Mouse (Mus musculus): ENCODE measurements around the gene Fam189b. TPM values are rescaled to one million over a fixed set of nuclear protein-coding genes. Genes with fewer than 3 reads are reported as not detected.

The Fam189b gene
- polyA plus RNA-seq, 1 experiment from 2014 or later, result 32.9 TPM

- Histone ChIP-seq H3K9ac (peak within 1 kb of the TSS; percentile 18; the same call in 1 of the 2 replicates), H3K36me3 (replicated peaks; ENCODE audit: control insufficient read depth, insufficient read depth) (peaks cover 10% of the 10 kb centered on the region), H3K27ac (peak within 1 kb of the TSS; percentile 51), H3K9me3 (ENCODE audit: control insufficient read depth, low read length) (no peaks in the 10 kb centered on the region), H3K4me2 (replicated peaks) (peak within 1 kb of the TSS; percentile 56), H3K4me1 (replicated peaks; ENCODE audit: control insufficient read depth, insufficient read depth, low read length) (peaks cover 35% of the 10 kb centered on the region), H3K27me3 (ENCODE audit: control insufficient read depth, insufficient read depth, low read length) (no peaks in the 10 kb centered on the region), H3K4me3 (replicated peaks; ENCODE audit: low read length) (peak within 1 kb of the TSS; percentile 38)
- ATAC-seq (ENCODE audit: low FRiP score), result no peak
- DNase-seq (ENCODE audit: low spot score), result no peak
- 35% methylated on average over 10 of the region's 10 CpGs for WGBS
These were observed 45.9 kb downstream of the Fam189b start, which contains the start of gene Muc1 for GRCm38 (mm10) chr3:89228836-89229235. Gene Muc1, plus strand, starts transcription at chr3:89229057.

DNA sequence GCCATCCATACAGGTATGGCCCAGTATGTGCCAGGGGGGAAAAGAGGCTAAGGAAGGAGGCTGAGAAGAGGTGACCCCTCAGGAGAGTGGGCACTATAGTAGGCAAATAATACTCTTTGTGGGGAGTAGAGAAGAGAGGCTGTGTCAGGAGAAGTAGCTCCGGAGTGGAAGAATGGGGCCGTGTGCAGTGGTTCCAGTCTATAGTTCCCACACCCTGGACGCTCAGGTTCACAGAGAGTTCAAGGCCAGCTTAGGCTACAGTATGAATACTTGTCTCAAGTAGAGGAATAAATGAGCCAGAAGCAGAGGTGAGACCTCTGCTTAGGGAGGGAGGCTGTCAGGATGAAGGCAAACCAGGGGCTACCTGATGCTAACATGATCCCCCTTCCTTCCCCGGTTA, 46.3 kb downstream of the Fam189b start:
- H3K9ac ChIP-seq, result no peak overlapping the region
- H3K4me2 ChIP-seq (replicated peaks), result no peak overlapping the region
- H3K4me1 ChIP-seq (replicated peaks; ENCODE audit: control insufficient read depth, insufficient read depth, low read length), result peaks cover 31% of the 10 kb centered on the region
- H3K36me3 ChIP-seq (replicated peaks; ENCODE audit: control insufficient read depth, insufficient read depth), result peaks cover 14% of the 10 kb centered on the region
- WGBS, result 59% methylated on average over 4 of the region's 4 CpGs
- no peaks in the 10 kb centered on the region for H3K9me3 ChIP-seq (ENCODE audit: control insufficient read depth, low read length)
- H3K27ac ChIP-seq, result no peak overlapping the region
- no peak overlapping the region for H3K4me3 ChIP-seq (replicated peaks; ENCODE audit: low read length)
- no peak for ATAC-seq (ENCODE audit: low FRiP score)
- H3K27me3 ChIP-seq (ENCODE audit: control insufficient read depth, insufficient read depth, low read length), result no peaks in the 10 kb centered on the region
- DNase-seq (ENCODE audit: low spot score), result no peak

GRCm38 (mm10) chr3:89230561-89230960, 47.6 kb downstream of the Fam189b start:
- ATAC-seq (ENCODE audit: low FRiP score) (no peak), DNase-seq (ENCODE audit: low spot score) (no peak)
- H3K9ac ChIP-seq, result no peak overlapping the region
- peaks cover 19% of the 10 kb centered on the region for H3K4me1 ChIP-seq (replicated peaks; ENCODE audit: control insufficient read depth, insufficient read depth, low read length)
- H3K9me3 ChIP-seq (ENCODE audit: control insufficient read depth, low read length), result no peaks in the 10 kb centered on the region
- no peak overlapping the region for H3K4me3 ChIP-seq (replicated peaks; ENCODE audit: low read length)
- WGBS, result 92% methylated on average over 2 of the region's 2 CpGs
- no peak overlapping the region for H3K27ac ChIP-seq
- peaks cover 27% of the 10 kb centered on the region for H3K36me3 ChIP-seq (replicated peaks; ENCODE audit: control insufficient read depth, insufficient read depth)
- H3K27me3 ChIP-seq (ENCODE audit: control insufficient read depth, insufficient read depth, low read length), result no peaks in the 10 kb centered on the region
- H3K4me2 ChIP-seq (replicated peaks), result no peak overlapping the region

DNA sequence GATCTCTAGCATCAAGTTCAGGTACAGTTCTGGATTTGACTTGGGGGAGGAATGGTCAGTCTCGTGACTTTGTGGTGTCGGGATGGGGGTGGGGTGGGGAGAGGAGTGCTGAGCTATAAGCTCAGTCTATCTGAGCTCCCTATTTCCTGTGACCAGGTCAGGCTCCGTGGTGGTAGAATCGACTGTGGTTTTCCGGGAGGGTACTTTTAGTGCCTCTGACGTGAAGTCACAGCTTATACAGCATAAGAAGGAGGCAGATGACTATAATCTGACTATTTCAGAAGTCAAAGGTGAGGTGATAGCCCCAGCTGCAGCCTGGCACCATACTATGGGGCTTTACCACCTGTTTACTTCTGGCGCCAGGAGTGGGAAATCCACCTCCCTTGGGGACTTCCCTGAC, 48.4 kb downstream of the Fam189b start:
- H3K4me2 ChIP-seq (replicated peaks), result no peak overlapping the region
- ATAC-seq (ENCODE audit: low FRiP score) (no peak), DNase-seq (ENCODE audit: low spot score) (no peak)
- H3K9me3 ChIP-seq (ENCODE audit: control insufficient read depth, low read length), result no peaks in the 10 kb centered on the region
- no peak overlapping the region for H3K27ac ChIP-seq
- no peak overlapping the region for H3K4me3 ChIP-seq (replicated peaks; ENCODE audit: low read length)
- no peak overlapping the region for H3K9ac ChIP-seq
- H3K36me3 ChIP-seq (replicated peaks; ENCODE audit: control insufficient read depth, insufficient read depth), result peaks cover 35% of the 10 kb centered on the region
- peaks cover 15% of the 10 kb centered on the region for H3K4me1 ChIP-seq (replicated peaks; ENCODE audit: control insufficient read depth, insufficient read depth, low read length)
- H3K27me3 ChIP-seq (ENCODE audit: control insufficient read depth, insufficient read depth, low read length), result no peaks in the 10 kb centered on the region
- 83% methylated on average over 7 of the region's 7 CpGs for WGBS

DNA sequence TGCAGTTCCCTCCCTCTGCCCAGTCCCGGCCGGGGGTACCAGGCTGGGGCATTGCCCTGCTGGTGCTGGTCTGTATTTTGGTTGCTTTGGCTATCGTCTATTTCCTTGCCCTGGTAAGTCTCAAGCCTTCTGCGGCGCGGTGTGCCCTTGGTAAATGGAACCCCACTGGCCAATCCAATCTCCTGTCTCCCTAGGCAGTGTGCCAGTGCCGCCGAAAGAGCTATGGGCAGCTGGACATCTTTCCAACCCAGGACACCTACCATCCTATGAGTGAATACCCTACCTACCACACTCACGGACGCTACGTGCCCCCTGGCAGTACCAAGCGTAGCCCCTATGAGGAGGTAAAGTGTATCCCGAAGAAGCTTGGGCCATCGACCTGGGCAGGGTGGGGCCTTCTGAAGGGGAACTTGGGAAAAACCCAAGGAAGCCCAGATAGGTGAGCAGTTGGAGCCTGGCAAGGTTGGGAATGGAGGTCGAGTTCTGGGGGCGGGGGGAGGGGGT, 48.9 kb downstream of the Fam189b start:
- Histone ChIP-seq H3K4me1 (replicated peaks; ENCODE audit: control insufficient read depth, insufficient read depth, low read length) (peaks cover 10% of the 10 kb centered on the region), H3K27me3 (ENCODE audit: control insufficient read depth, insufficient read depth, low read length) (no peaks in the 10 kb centered on the region), H3K4me2 (replicated peaks) (no peak overlapping the region), H3K27ac (no peak overlapping the region), H3K4me3 (replicated peaks; ENCODE audit: low read length) (no peak overlapping the region), H3K9me3 (ENCODE audit: control insufficient read depth, low read length) (no peaks in the 10 kb centered on the region), H3K36me3 (replicated peaks; ENCODE audit: control insufficient read depth, insufficient read depth) (peaks cover 40% of the 10 kb centered on the region), H3K9ac (no peak overlapping the region)
- DNase-seq (ENCODE audit: low spot score), result no peak
- 70% methylated on average over 16 of the region's 16 CpGs for WGBS
- no peak for ATAC-seq (ENCODE audit: low FRiP score)

DNA sequence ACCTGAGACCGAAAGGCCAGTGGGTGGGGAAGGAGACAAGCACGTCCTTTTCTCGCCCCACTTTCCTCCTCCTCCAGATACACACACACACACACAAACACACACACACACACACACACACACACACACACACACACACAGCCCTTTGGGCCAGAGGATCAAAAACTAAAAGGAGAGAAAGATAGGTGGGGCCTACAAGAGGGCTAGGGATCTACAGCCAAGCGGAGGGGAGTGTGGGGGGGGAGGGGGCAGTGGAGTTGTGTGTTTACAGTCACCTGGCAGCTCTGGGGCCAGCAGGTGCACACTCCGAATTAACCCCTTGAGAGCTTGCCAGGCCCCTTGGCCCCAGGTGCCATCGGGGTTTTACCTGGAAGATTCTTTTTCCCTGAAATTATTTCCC, 49.7 kb downstream of the Fam189b start:
- no peaks in the 10 kb centered on the region for H3K9me3 ChIP-seq (ENCODE audit: control insufficient read depth, low read length)
- H3K9ac ChIP-seq, result no peak overlapping the region
- H3K27me3 ChIP-seq (ENCODE audit: control insufficient read depth, insufficient read depth, low read length), result no peaks in the 10 kb centered on the region
- peaks cover 48% of the 10 kb centered on the region for H3K36me3 ChIP-seq (replicated peaks; ENCODE audit: control insufficient read depth, insufficient read depth)
- DNase-seq (ENCODE audit: low spot score), result no peak
- WGBS, result 77% methylated on average over 6 of the region's 6 CpGs
- no peak overlapping the region for H3K4me2 ChIP-seq (replicated peaks)
- peaks cover 5% of the 10 kb centered on the region for H3K4me1 ChIP-seq (replicated peaks; ENCODE audit: control insufficient read depth, insufficient read depth, low read length)
- no peak for ATAC-seq (ENCODE audit: low FRiP score)
- no peak overlapping the region for H3K4me3 ChIP-seq (replicated peaks; ENCODE audit: low read length)
- H3K27ac ChIP-seq, result no peak overlapping the region

- Histone ChIP-seq H3K27me3 (ENCODE audit: control insufficient read depth, insufficient read depth, low read length) (no peaks in the 10 kb centered on the region), H3K9me3 (ENCODE audit: control insufficient read depth, low read length) (no peaks in the 10 kb centered on the region), H3K27ac (no peak overlapping the region), H3K4me1 (replicated peaks; ENCODE audit: control insufficient read depth, insufficient read depth, low read length) (no peaks in the 10 kb centered on the region), H3K4me3 (replicated peaks; ENCODE audit: low read length) (no peak overlapping the region), H3K9ac (no peak overlapping the region), H3K36me3 (replicated peaks; ENCODE audit: control insufficient read depth, insufficient read depth) (peaks cover 58% of the 10 kb centered on the region), H3K4me2 (replicated peaks) (no peak overlapping the region)
- DNase-seq (ENCODE audit: low spot score), result no peak
- ATAC-seq (ENCODE audit: low FRiP score), result no peak
- 85% methylated on average over 13 of the region's 14 CpGs for WGBS
These were observed 50.7 kb downstream of the Fam189b start for GRCm38 (mm10) chr3:89233562-89234110.

DNA sequence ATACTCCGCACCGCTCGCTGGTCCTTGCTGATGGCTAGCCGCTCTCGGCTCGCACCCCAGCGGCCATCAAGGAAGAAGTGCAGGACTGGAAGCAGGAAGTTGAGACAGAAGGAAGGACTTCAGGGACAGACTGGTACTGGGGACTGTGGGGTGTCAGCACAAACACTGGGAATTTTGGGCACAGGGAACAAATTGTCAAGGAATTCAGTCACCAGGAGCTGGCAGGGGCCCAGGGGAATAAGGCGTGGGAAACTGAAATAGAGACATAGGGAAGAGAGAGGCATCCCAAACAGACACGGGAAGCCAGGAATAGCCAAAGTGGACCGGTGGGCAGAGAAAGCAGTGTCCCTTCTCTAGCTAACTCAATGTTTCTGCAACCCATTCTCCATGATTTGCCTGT, 53.6 kb downstream of the Fam189b start:
- no peak overlapping the region for H3K4me2 ChIP-seq (replicated peaks)
- no peaks in the 10 kb centered on the region for H3K27me3 ChIP-seq (ENCODE audit: control insufficient read depth, insufficient read depth, low read length)
- no peak overlapping the region for H3K27ac ChIP-seq
- ATAC-seq (ENCODE audit: low FRiP score) (no peak), DNase-seq (ENCODE audit: low spot score) (no peak)
- H3K9ac ChIP-seq, result no peak overlapping the region
- no peaks in the 10 kb centered on the region for H3K9me3 ChIP-seq (ENCODE audit: control insufficient read depth, low read length)
- H3K36me3 ChIP-seq (replicated peaks; ENCODE audit: control insufficient read depth, insufficient read depth), result peaks cover 87% of the 10 kb centered on the region
- WGBS, result 87% methylated on average over 10 of the region's 10 CpGs
- no peaks in the 10 kb centered on the region for H3K4me1 ChIP-seq (replicated peaks; ENCODE audit: control insufficient read depth, insufficient read depth, low read length)
- no peak overlapping the region for H3K4me3 ChIP-seq (replicated peaks; ENCODE audit: low read length)

DNA sequence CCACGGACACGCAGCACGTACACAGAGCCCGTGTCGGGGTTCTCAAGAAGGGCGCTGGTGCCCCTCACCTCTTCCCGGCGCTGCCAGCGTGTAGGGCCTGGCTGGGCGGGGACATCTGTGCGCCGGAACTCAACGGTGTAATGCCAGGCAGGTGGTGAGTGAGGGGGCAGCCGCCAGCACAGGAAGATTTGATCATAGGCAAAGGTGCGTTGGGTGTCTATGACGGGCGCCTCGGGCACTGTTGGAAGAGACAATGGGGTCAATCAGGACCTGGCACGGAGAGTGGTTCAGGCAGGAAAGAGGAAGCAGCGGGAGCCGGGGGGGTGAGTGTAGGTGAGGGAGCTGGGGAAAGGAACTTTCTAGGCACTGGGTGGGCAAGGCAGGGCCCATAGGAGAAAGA, 54.7 kb downstream of the Fam189b start:
- Histone ChIP-seq H3K27me3 (ENCODE audit: control insufficient read depth, insufficient read depth, low read length) (no peaks in the 10 kb centered on the region), H3K27ac (no peak overlapping the region), H3K4me2 (replicated peaks) (no peak overlapping the region), H3K4me1 (replicated peaks; ENCODE audit: control insufficient read depth, insufficient read depth, low read length) (no peaks in the 10 kb centered on the region), H3K9me3 (ENCODE audit: control insufficient read depth, low read length) (no peaks in the 10 kb centered on the region), H3K4me3 (replicated peaks; ENCODE audit: low read length) (no peak overlapping the region), H3K9ac (no peak overlapping the region), H3K36me3 (replicated peaks; ENCODE audit: control insufficient read depth, insufficient read depth) (peaks cover 98% of the 10 kb centered on the region)
- WGBS, result 93% methylated on average over 21 of the region's 21 CpGs
- ATAC-seq (ENCODE audit: low FRiP score) (no peak), DNase-seq (ENCODE audit: low spot score) (no peak)

DNA sequence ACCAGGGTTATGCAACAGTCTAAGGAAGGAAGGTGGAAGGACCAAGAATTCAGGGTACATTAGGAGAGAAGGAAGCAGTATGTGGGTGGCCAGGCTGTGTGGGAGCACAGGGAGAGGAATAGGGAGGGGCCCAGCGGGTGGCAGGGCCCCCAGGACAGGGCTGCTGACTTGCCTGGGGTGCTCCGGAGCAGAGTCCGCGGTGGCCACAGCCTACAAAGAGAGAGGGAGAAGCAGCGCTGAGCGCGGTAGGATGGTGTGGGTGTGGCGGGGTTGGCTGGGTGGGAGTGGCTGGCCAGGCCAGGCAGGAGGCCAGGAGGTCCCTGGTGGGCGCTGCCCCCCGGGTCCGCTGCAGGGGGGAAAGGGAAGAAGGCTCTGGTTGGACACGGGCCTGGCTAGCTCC, 55.6 kb downstream of the Fam189b start:
- WGBS, result 75% methylated on average over 12 of the region's 12 CpGs
- Histone ChIP-seq H3K27ac (no peak overlapping the region), H3K4me2 (replicated peaks) (no peak overlapping the region), H3K4me1 (replicated peaks; ENCODE audit: control insufficient read depth, insufficient read depth, low read length) (peaks cover 6% of the 10 kb centered on the region), H3K9ac (no peak overlapping the region), H3K4me3 (replicated peaks; ENCODE audit: low read length) (no peak overlapping the region), H3K36me3 (replicated peaks; ENCODE audit: control insufficient read depth, insufficient read depth) (peaks cover 95% of the 10 kb centered on the region), H3K27me3 (ENCODE audit: control insufficient read depth, insufficient read depth, low read length) (no peaks in the 10 kb centered on the region), H3K9me3 (ENCODE audit: control insufficient read depth, low read length) (no peaks in the 10 kb centered on the region)
- no peak for DNase-seq (ENCODE audit: low spot score)
- ATAC-seq (ENCODE audit: low FRiP score), result no peak
